Mouse (Mus musculus): ENCODE measurements at regions not wholly inside any gene's neighbourhood (a gene's known extent, or its start where the extent isn't known, plus 50 kb on each side); places are given as distances from the start of the nearest gene placed in this dataset.

GRCm38 (mm10) chr2:143192256-143193164 lies 114.2 kb downstream of the Otor start:
- Histone ChIP-seq H3K27me3 (ENCODE audit: insufficient read depth, low read length) (no peaks in the 10 kb centered on the region), H3K4me3 (ENCODE audit: low read depth, low read length) (no peak overlapping the region), H3K9me3 (ENCODE audit: low read length) (no peaks in the 10 kb centered on the region), H3K9ac (no peak overlapping the region), H3K36me3 (ENCODE audit: insufficient read depth) (no peaks in the 10 kb centered on the region), H3K4me1 (ENCODE audit: insufficient read depth) (0 out of 2 replicates have a peak, but pooled peaks cover 7% of the 10 kb centered on the region), H3K27ac (ENCODE audit: low read depth, low read length) (peak overlapping the region; percentile 51), H3K4me2 (ENCODE audit: low read depth) (no peak overlapping the region)
- 31% methylated on average over 8 of the region's 8 CpGs for WGBS
- no peak for TF ChIP-seq CTCF (IDR thresholded peaks at IDR 0.05; ENCODE audit: low read depth)
- DNase-seq, result peak; percentile 37
- peak; percentile 91 for ATAC-seq

GRCm38 (mm10) chr2:143193165-143193551 lies 114.9 kb downstream of the Otor start:
- no peak; the same call in 1 of the 2 replicates for ATAC-seq
- 35% methylated on average over 5 of the region's 5 CpGs for WGBS
- Histone ChIP-seq H3K9ac (no peak overlapping the region), H3K27me3 (ENCODE audit: insufficient read depth, low read length) (no peaks in the 10 kb centered on the region), H3K9me3 (ENCODE audit: low read length) (no peaks in the 10 kb centered on the region), H3K27ac (ENCODE audit: low read depth, low read length) (peak overlapping the region; percentile 51), H3K4me3 (ENCODE audit: low read depth, low read length) (no peak overlapping the region), H3K36me3 (ENCODE audit: insufficient read depth) (no peaks in the 10 kb centered on the region), H3K4me1 (ENCODE audit: insufficient read depth) (0 out of 2 replicates have a peak, but pooled peaks cover 7% of the 10 kb centered on the region), H3K4me2 (ENCODE audit: low read depth) (no peak overlapping the region)
- DNase-seq, result no peak
- TF ChIP-seq CTCF (IDR thresholded peaks at IDR 0.05; ENCODE audit: low read depth), result no peak

GRCm38 (mm10) chr2:143199583-143200249 lies 121.4 kb downstream of the Otor start:
- no peak overlapping the region for H3K4me2 ChIP-seq (ENCODE audit: low read depth)
- peak overlapping the region; percentile 51; the same call in 1 of the 2 replicates for H3K27ac ChIP-seq (ENCODE audit: low read depth, low read length)
- H3K27me3 ChIP-seq (ENCODE audit: insufficient read depth, low read length), result no peaks in the 10 kb centered on the region
- no peak overlapping the region for H3K9ac ChIP-seq
- ATAC-seq (peak; percentile 59; the same call in 1 of the 2 replicates), DNase-seq (peak; percentile 61)
- no peak for TF ChIP-seq CTCF (IDR thresholded peaks at IDR 0.05; ENCODE audit: low read depth)
- WGBS, result 69% methylated on average over 11 of the region's 11 CpGs
- H3K9me3 ChIP-seq (ENCODE audit: low read length), result no peaks in the 10 kb centered on the region
- no peaks in the 10 kb centered on the region for H3K4me1 ChIP-seq (ENCODE audit: insufficient read depth)
- no peak overlapping the region for H3K4me3 ChIP-seq (ENCODE audit: low read depth, low read length)
- H3K36me3 ChIP-seq (ENCODE audit: insufficient read depth), result no peaks in the 10 kb centered on the region

GRCm38 (mm10) chr2:143206053-143206452 lies 127.8 kb downstream of the Otor start:
- DNase-seq, result no peak
- no peak overlapping the region for H3K27ac ChIP-seq (ENCODE audit: low read depth, low read length)
- no peaks in the 10 kb centered on the region for H3K27me3 ChIP-seq (ENCODE audit: insufficient read depth, low read length)

GRCm38 (mm10) chr2:143207191-143207590 lies 128.9 kb downstream of the Otor start:
- H3K36me3 ChIP-seq (ENCODE audit: insufficient read depth), result no peaks in the 10 kb centered on the region

More at GRCm38 (mm10) chr2:143206053-143206452, 127.8 kb downstream of the Otor start:
- Histone ChIP-seq H3K4me2 (ENCODE audit: low read depth) (no peak overlapping the region), H3K4me3 (ENCODE audit: low read depth, low read length) (no peak overlapping the region), H3K36me3 (ENCODE audit: insufficient read depth) (no peaks in the 10 kb centered on the region), H3K9me3 (ENCODE audit: low read length) (no peaks in the 10 kb centered on the region), H3K4me1 (ENCODE audit: insufficient read depth) (no peaks in the 10 kb centered on the region), H3K9ac (no peak overlapping the region)
- no peak for ATAC-seq
- no peak for TF ChIP-seq CTCF (IDR thresholded peaks at IDR 0.05; ENCODE audit: low read depth)

GRCm38 (mm10) chr2:143217251-143217650 lies 139.0 kb downstream of the Otor start:
- Histone ChIP-seq H3K36me3 (ENCODE audit: insufficient read depth) (no peaks in the 10 kb centered on the region), H3K4me1 (ENCODE audit: insufficient read depth) (no peaks in the 10 kb centered on the region), H3K27ac (ENCODE audit: low read depth, low read length) (peak overlapping the region; percentile 23; the same call in 1 of the 2 replicates), H3K4me3 (ENCODE audit: low read depth, low read length) (no peak overlapping the region), H3K9ac (no peak overlapping the region), H3K4me2 (ENCODE audit: low read depth) (no peak overlapping the region), H3K9me3 (ENCODE audit: low read length) (no peaks in the 10 kb centered on the region), H3K27me3 (ENCODE audit: insufficient read depth, low read length) (no peaks in the 10 kb centered on the region)
- no peak for TF ChIP-seq CTCF (IDR thresholded peaks at IDR 0.05; ENCODE audit: low read depth)
- 89% methylated on average over 5 of the region's 5 CpGs for WGBS
- no peak for ATAC-seq
- DNase-seq, result no peak

More at GRCm38 (mm10) chr2:143207191-143207590, 128.9 kb downstream of the Otor start:
- Histone ChIP-seq H3K9ac (no peak overlapping the region), H3K4me1 (ENCODE audit: insufficient read depth) (no peaks in the 10 kb centered on the region), H3K27ac (ENCODE audit: low read depth, low read length) (no peak overlapping the region), H3K27me3 (ENCODE audit: insufficient read depth, low read length) (no peaks in the 10 kb centered on the region), H3K4me3 (ENCODE audit: low read depth, low read length) (no peak overlapping the region), H3K4me2 (ENCODE audit: low read depth) (no peak overlapping the region), H3K9me3 (ENCODE audit: low read length) (no peaks in the 10 kb centered on the region)
- no peak for TF ChIP-seq CTCF (IDR thresholded peaks at IDR 0.05; ENCODE audit: low read depth)
- no peak for DNase-seq
- ATAC-seq, result no peak
- 41% methylated on average over 5 of the region's 5 CpGs for WGBS
